Mouse (Mus musculus) thymus, adult 2 months (tissue): Measurements from ENCODE around the gene Fndc7. TPM values are rescaled to one million over a fixed set of nuclear protein-coding genes. Genes with fewer than 3 reads are reported as not detected.

Experiments
- DNase-seq: peaks from one replicate; pipeline ENCODE4 v3.0.0; 2021
- H3K27ac ChIP-seq: fragments of 200-500 bp; 2 replicates; pipeline ENCODE4 v1.5.1; 2012; ENCODE audit warnings: low read length, control low read depth; ENCODE audit not compliant: control insufficient read depth, insufficient read depth
- H3K27me3 ChIP-seq: fragments of 200-500 bp; 2 replicates; pipeline ENCODE4 v1.6.1; 2012; ENCODE audit warnings: mild to moderate bottlenecking, low read length, moderate library complexity, mixed read lengths; ENCODE audit not compliant: control insufficient read depth, insufficient read depth
- H3K36me3 ChIP-seq: fragments of 200-500 bp; 2 replicates; pipeline ENCODE4 v1.6.1; 2012; ENCODE audit warnings: mild to moderate bottlenecking, low read length, moderate library complexity; ENCODE audit not compliant: control insufficient read depth, insufficient read depth
- H3K4me1 ChIP-seq: fragments of 200-500 bp; replicated peaks from 2 replicates; pipeline ENCODE4 v1.6.1; 2012; ENCODE audit warnings: low read length; ENCODE audit not compliant: control insufficient read depth, insufficient read depth
- H3K4me3 ChIP-seq: fragments of 200-500 bp; 2 replicates; pipeline ENCODE4 v1.5.1; 2012; ENCODE audit warnings: mild to moderate bottlenecking, low read length, control low read depth, moderate library complexity; ENCODE audit not compliant: control insufficient read depth, insufficient read depth
- CTCF ChIP-seq: fragments of 200-500 bp; IDR thresholded peaks from 2 replicates; pipeline ENCODE4 v1.5.1; 2012; ENCODE audit warnings: mild to moderate bottlenecking, control low read depth, low read length, moderate library complexity, borderline replicate concordance; ENCODE audit not compliant: control insufficient read depth, poor library complexity, insufficient read depth; ENCODE audit errors: extremely low read depth
- POLR2A ChIP-seq: fragments of 200-500 bp; IDR thresholded peaks from 2 replicates; pipeline ENCODE4 v1.6.1; 2012; ENCODE audit warnings: mild to moderate bottlenecking, low read length, control low read depth, moderate library complexity; ENCODE audit not compliant: control insufficient read depth, poor library complexity, insufficient read depth; ENCODE audit errors: extremely low read depth
- WGBS: fragments of 180-500 bp; shearing (Covaris S2); methylation state at CpG from one replicate; pipeline ENCODE4 v1.1.7; 2018; 5-methylcytosine and 5-hydroxymethylcytosine counted together
- polyA plus RNA-seq: library from polyadenylated mRNA; depleted of rRNA; stranded (reverse); fragments of >200 nt; gene quantifications from 2 replicates; pipeline ENCODE4 v1.2.3, GENCODE M21; 2012

Fndc7 gene
- polyA plus RNA-seq, 1 experiment = 3.4 TPM

DNA sequence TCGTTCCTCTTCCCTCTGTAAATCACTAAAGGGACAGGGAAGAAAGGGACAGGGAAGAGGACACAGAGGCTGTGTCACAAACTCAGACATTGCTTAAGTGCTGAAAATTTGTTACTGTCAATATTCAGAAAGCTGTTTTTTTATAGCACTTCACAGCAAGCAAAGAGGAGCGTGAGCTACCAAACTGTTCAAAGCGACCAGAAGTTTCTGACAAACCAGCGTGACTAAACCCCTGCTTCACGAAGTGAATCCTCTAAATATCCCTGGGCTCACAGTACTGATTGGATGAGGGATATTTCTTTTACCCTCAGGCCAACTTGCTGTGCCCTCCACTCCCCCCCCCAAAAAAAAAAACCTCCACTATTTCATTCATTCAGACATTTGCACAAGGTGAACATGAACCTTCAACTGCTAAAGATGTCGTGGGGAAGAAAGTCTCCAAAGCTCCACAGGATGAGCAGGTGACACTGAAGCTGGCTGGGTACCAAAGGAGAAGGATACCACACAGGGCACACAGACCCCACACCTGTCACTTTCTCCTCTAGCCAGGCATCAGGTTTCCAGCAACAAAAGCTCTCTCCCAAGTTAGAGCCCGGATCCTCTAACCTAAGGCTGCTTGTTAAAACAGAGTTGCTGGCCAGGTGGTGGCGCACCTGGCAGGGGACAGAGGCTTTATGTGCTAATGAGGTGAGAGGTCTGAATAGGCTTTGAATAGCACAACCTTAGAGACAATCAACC lies 33.3 kb downstream of the Fndc7 start:
- Histone ChIP-seq H3K4me1 (no peaks in the 10 kb centered on the region; the same call in 1 of the 2 replicates), H3K4me3 (no peak overlapping the region), H3K36me3 (no peaks in the 10 kb centered on the region), H3K27ac (no peak overlapping the region), H3K27me3 (no peaks in the 10 kb centered on the region)
- peak; percentile 42; the same call in 1 of the 2 replicates for TF ChIP-seq CTCF
- TF ChIP-seq POLR2A = no peak
- peak; percentile 68 for DNase-seq
- 77% methylated on average over 8 of the region's 8 CpGs for WGBS

DNA sequence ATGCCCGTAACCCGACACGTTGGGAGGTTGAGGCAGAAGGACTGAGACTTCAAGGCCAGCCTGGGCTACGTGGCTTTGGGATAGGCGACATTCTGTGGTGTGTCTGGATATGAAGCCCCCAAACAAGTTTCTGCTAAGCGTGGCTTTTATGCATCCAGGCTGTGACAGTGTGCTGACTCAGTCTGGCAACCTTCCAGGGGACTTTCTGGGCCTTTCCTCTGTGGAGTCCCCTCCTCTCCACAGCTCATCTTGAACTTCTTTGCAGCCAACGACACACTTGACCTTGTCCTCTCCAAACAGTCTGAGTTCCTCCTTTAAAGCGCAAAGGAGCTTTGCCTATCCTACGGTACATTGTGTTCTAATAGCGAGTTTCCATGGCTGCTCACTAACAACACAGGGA lies 33.9 kb downstream of the Fndc7 start:
- TF ChIP-seq POLR2A = no peak
- TF ChIP-seq CTCF = no peak
- H3K27me3 ChIP-seq = no peaks in the 10 kb centered on the region
- no peaks in the 10 kb centered on the region for H3K36me3 ChIP-seq
- H3K4me3 ChIP-seq = no peak overlapping the region
- WGBS = 70% methylated on average over 10 of the region's 10 CpGs
- peaks cover 2% of the 10 kb centered on the region; the same call in 1 of the 2 replicates for H3K4me1 ChIP-seq
- peak overlapping the region; percentile 56; the same call in 1 of the 2 replicates for H3K27ac ChIP-seq
- no peak for DNase-seq

DNA sequence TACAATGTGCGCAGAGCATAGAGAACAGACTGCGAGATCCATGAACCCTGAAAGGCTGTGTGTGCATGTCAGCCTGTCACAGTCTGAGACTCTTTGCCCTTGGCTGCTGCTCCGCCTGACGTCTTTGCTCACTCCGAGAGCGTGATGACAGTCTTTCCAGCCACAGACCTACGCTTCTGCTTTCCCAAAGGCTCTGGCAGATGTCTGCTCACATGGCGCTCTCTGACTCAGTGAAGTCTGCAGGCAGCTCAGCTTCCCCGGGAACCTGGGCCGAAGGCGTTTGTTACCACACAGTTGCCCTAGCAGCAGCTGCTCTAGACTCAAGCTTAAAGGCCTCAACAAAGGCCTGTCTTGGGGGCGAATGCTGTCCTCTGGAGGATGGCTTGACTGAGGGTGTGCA lies 34.4 kb downstream of the Fndc7 start:
- no peak overlapping the region for H3K4me3 ChIP-seq
- peak overlapping the region; percentile 56; the same call in 1 of the 2 replicates for H3K27ac ChIP-seq
- TF ChIP-seq CTCF (no peak), POLR2A (no peak)
- 69% methylated on average over 12 of the region's 12 CpGs for WGBS
- no peaks in the 10 kb centered on the region for H3K27me3 ChIP-seq
- peaks cover 4% of the 10 kb centered on the region; the same call in 1 of the 2 replicates for H3K4me1 ChIP-seq
- DNase-seq = no peak
- no peaks in the 10 kb centered on the region for H3K36me3 ChIP-seq

DNA sequence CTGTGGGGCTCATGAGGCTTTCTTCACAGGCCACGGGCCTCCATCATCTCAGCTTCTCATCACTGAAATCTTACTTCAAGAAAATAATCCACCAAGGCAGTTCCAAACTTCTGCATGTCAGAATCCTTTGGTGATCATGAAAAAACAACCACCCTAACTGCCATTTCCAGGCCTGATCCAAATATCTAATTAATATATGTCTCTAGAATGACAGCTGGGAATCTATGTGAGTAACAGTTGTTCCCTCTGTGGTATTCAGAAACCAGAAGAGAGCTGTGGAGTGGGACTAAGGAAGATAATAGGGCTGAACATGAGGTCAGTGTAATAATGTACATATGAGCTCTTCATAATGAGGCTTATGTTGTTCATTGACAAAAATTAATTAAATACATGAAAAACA lies 36.5 kb downstream of the Fndc7 start:
- no peak for TF ChIP-seq POLR2A
- TF ChIP-seq CTCF = no peak
- Histone ChIP-seq H3K36me3 (no peaks in the 10 kb centered on the region), H3K27ac (no peak overlapping the region), H3K4me1 (peaks cover 5% of the 10 kb centered on the region; the same call in 1 of the 2 replicates), H3K27me3 (no peaks in the 10 kb centered on the region), H3K4me3 (no peak overlapping the region)
- WGBS = 91% methylated on average over 1 of the region's 1 CpGs
- no peak for DNase-seq

GRCm38 (mm10) chr3:108851996-108852697 lies 37.7 kb downstream of the Fndc7 start:
- 88% methylated on average over 6 of the region's 6 CpGs for WGBS
- Histone ChIP-seq H3K27me3 (no peaks in the 10 kb centered on the region), H3K4me1 (peaks cover 5% of the 10 kb centered on the region; the same call in 1 of the 2 replicates), H3K36me3 (no peaks in the 10 kb centered on the region), H3K4me3 (no peak overlapping the region), H3K27ac (no peak overlapping the region)
- DNase-seq = no peak
- TF ChIP-seq POLR2A (no peak), CTCF (no peak)

DNA sequence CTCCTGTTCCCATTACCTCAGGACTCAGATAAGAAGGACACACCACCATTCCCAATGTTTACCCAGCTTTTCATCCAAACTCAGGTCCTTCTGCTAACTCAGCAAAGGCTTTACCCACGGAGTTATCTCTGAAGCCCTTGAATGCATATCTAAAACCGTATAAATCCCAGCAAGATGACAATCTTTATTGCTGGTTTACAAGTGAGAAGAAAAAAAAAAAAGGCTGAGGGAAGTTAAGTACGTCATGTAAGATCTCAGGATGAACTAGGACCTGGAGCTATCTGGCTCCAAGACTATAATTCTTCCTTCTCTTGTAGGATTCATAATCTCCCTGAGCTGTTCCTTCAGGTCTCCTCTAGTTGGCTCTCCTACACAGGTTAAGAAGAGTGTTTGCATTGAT lies 38.3 kb downstream of the Fndc7 start:
- H3K27me3 ChIP-seq = no peaks in the 10 kb centered on the region
- H3K4me3 ChIP-seq = no peak overlapping the region
- H3K4me1 ChIP-seq = peaks cover 5% of the 10 kb centered on the region; the same call in 1 of the 2 replicates
- no peak for TF ChIP-seq POLR2A
- TF ChIP-seq CTCF = no peak
- H3K27ac ChIP-seq = no peak overlapping the region
- H3K36me3 ChIP-seq = no peaks in the 10 kb centered on the region
- 64% methylated on average over 3 of the region's 3 CpGs for WGBS
- DNase-seq = no peak
